In the genomic region with DNA sequence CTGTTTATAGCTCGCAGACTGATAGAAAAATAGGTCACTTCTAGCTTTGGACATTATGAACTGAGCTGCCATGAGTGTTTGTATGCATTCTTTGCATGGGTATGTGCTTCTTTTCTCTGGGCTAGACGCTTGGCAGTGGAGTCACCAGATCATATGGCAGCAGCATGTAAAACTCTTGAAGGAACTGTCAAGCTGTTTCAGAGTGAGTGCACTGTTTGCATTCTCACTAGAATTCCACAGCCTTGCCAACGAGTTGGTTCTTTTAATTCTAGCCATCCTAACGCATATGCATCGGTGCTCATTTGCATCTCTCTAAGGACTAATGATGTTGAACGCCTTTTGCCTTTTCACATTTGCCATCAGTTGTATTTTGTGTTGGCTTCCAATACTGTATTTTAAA, we compare ENCODE assay signal across 29 mouse cellular contexts. TPM values are rescaled to one million over a fixed set of nuclear protein-coding genes. Genes with fewer than 3 reads are reported as not detected.
DNase-seq lines count a peak whose midpoint lies in the region; ATAC-seq lines count a peak whose summit lies in the region.
"Had no signal": no experiment of that assay in that cellular context is flagged by ENCODE, and none has a peak within 500 bp of the region (broad histone marks: within the 10 kb centered on the region; RNA-seq: fewer than 3 reads in every experiment).

No protein-coding gene starts in this region.

- 72% methylated on average over 6 of the region's 6 CpGs for WGBS in embryonic facial prominence, embryonic 14.5 days
- 76% methylated on average over 6 of the region's 6 CpGs for WGBS in embryonic facial prominence, embryonic 10.5 days
- whole genome bisulfite sequencing in forebrain, embryonic 16.5 days = 21% methylated on average over 6 of the region's 6 CpGs
- WGBS in forebrain, embryonic 12.5 days = 69% methylated on average over 6 of the region's 6 CpGs

- no peak overlapping the region for H3K4me2 ChIP-seq in embryonic facial prominence, embryonic 14.5 days (ENCODE audit: low read depth, low read length)
- H3K4me2 ChIP-seq in forebrain, embryonic 16.5 days (ENCODE audit: low read length) = no peak overlapping the region
- no peak overlapping the region for H3K4me2 ChIP-seq in forebrain, embryonic 12.5 days
- H3K4me2 ChIP-seq: embryonic facial prominence, embryonic 12.5 days; heart, embryonic 12.5 days; heart, embryonic 15.5 days; hindbrain, embryonic 13.5 days; intestine, embryonic 15.5 days; kidney, embryonic 15.5 days had no signal

- ATAC-seq in embryonic facial prominence, embryonic 14.5 days (ENCODE audit: low read depth) = no peak
- peak; percentile 57; the same call in 1 of the 2 replicates for ATAC-seq in forebrain, embryonic 16.5 days
- no peak for ATAC-seq in forebrain, embryonic 12.5 days (ENCODE audit: low FRiP score)
- ATAC-seq: activated CD4-positive, CD25-positive, alpha-beta regulatory T cell, adult 4 months; hindbrain, embryonic 16.5 days; intestine, embryonic 15.5 days had no signal

- H3K4me1 ChIP-seq in embryonic facial prominence, embryonic 14.5 days (ENCODE audit: control insufficient read depth, insufficient read depth, low read length) = no peaks in the 10 kb centered on the region
- H3K4me1 ChIP-seq in embryonic facial prominence, embryonic 10.5 days = 0 out of 2 replicates have a peak, but pooled peaks cover 4% of the 10 kb centered on the region
- H3K4me1 ChIP-seq in forebrain, embryonic 16.5 days (replicated peaks; ENCODE audit: control insufficient read depth, insufficient read depth, low read length) = 0 out of 2 replicates have a peak, but pooled peaks cover 3% of the 10 kb centered on the region
- H3K4me1 ChIP-seq in forebrain, embryonic 12.5 days = no peaks in the 10 kb centered on the region
- H3K4me1 ChIP-seq: embryonic facial prominence, embryonic 12.5 days; heart, embryonic 12.5 days; heart, embryonic 15.5 days; hindbrain, embryonic 10.5 days; intestine, embryonic 15.5 days; kidney, embryonic 15.5 days had no signal

- DNase-seq in embryonic facial prominence, embryonic 14.5 days (ENCODE audit: low spot score) = peak; percentile 23
- no peak for DNase-seq in embryonic facial prominence, embryonic 10.5 days (ENCODE audit: low spot score)
- DNase-seq in heart, adult 11 months = peak; percentile 56
- DNase-seq in heart, adult 18-20 months = no peak
- DNase-seq: adrenal gland, adult 8-10 months; adrenal gland, postnatal 25 days; cerebellum, adult 11 months; cerebellum, adult 8-10 months; cerebellum, postnatal 10 days; cerebellum, postnatal 36 days; gastrocnemius, postnatal 10 days; gastrocnemius, postnatal 36 days; heart, postnatal 10 days; heart, postnatal 36 days; kidney, adult 11 months; kidney, adult 8-10 months had no signal

- H3K36me3 ChIP-seq in embryonic facial prominence, embryonic 14.5 days (ENCODE audit: control insufficient read depth, insufficient read depth, low read length) = no peaks in the 10 kb centered on the region
- H3K36me3 ChIP-seq in embryonic facial prominence, embryonic 10.5 days (replicated peaks) = no peaks in the 10 kb centered on the region
- H3K36me3 ChIP-seq in forebrain, embryonic 16.5 days (ENCODE audit: control insufficient read depth, insufficient read depth) = no peaks in the 10 kb centered on the region
- H3K36me3 ChIP-seq in forebrain, embryonic 12.5 days (replicated peaks) = no peaks in the 10 kb centered on the region
- H3K36me3 ChIP-seq: embryonic facial prominence, embryonic 12.5 days; heart, embryonic 12.5 days; heart, embryonic 15.5 days; hindbrain, embryonic 10.5 days; hindbrain, embryonic 13.5 days; intestine, embryonic 15.5 days; kidney, embryonic 15.5 days had no signal

- H3K27ac ChIP-seq in embryonic facial prominence, embryonic 14.5 days (replicated peaks; ENCODE audit: low read depth, low read length) = no peak overlapping the region
- H3K27ac ChIP-seq in embryonic facial prominence, embryonic 10.5 days (replicated peaks) = no peak overlapping the region
- no peak overlapping the region for H3K27ac ChIP-seq in forebrain, embryonic 16.5 days (ENCODE audit: low read length)
- H3K27ac ChIP-seq in forebrain, embryonic 12.5 days = no peak overlapping the region
- H3K27ac ChIP-seq: embryonic facial prominence, embryonic 12.5 days; heart, embryonic 15.5 days; hindbrain, embryonic 10.5 days; hindbrain, embryonic 13.5 days; intestine, embryonic 15.5 days; kidney, embryonic 15.5 days had no signal

- H3K9me3 ChIP-seq in embryonic facial prominence, embryonic 14.5 days (ENCODE audit: control insufficient read depth, low read length) = no peaks in the 10 kb centered on the region
- H3K9me3 ChIP-seq in embryonic facial prominence, embryonic 10.5 days = no peaks in the 10 kb centered on the region
- H3K9me3 ChIP-seq in forebrain, embryonic 16.5 days (ENCODE audit: control insufficient read depth, low read length) = no peaks in the 10 kb centered on the region
- no peaks in the 10 kb centered on the region for H3K9me3 ChIP-seq in forebrain, embryonic 12.5 days
- H3K9me3 ChIP-seq: embryonic facial prominence, embryonic 12.5 days; heart, embryonic 12.5 days; heart, embryonic 15.5 days; hindbrain, embryonic 10.5 days; hindbrain, embryonic 13.5 days; intestine, embryonic 15.5 days; kidney, embryonic 15.5 days had no signal

- no peak overlapping the region for H3K9ac ChIP-seq in embryonic facial prominence, embryonic 14.5 days (ENCODE audit: low read depth, low read length)
- H3K9ac ChIP-seq in forebrain, embryonic 16.5 days (replicated peaks; ENCODE audit: low read depth, low read length) = no peak overlapping the region
- H3K9ac ChIP-seq in forebrain, embryonic 12.5 days = no peak overlapping the region
- H3K9ac ChIP-seq: embryonic facial prominence, embryonic 12.5 days; heart, embryonic 12.5 days; heart, embryonic 15.5 days; hindbrain, embryonic 13.5 days; intestine, embryonic 15.5 days; kidney, embryonic 15.5 days had no signal

- no peaks in the 10 kb centered on the region for H3K27me3 ChIP-seq in embryonic facial prominence, embryonic 14.5 days (replicated peaks; ENCODE audit: control insufficient read depth, insufficient read depth, low read length)
- H3K27me3 ChIP-seq in embryonic facial prominence, embryonic 10.5 days (replicated peaks; ENCODE audit: low read depth, poor library complexity, severe bottlenecking) = no peaks in the 10 kb centered on the region
- no peaks in the 10 kb centered on the region for H3K27me3 ChIP-seq in forebrain, embryonic 16.5 days (replicated peaks; ENCODE audit: control insufficient read depth, insufficient read depth, low read length)
- no peaks in the 10 kb centered on the region for H3K27me3 ChIP-seq in forebrain, embryonic 12.5 days
- H3K27me3 ChIP-seq: embryonic facial prominence, embryonic 12.5 days; heart, embryonic 12.5 days; heart, embryonic 15.5 days; hindbrain, embryonic 13.5 days; intestine, embryonic 15.5 days; kidney, embryonic 15.5 days had no signal

- H3K4me3 ChIP-seq in embryonic facial prominence, embryonic 14.5 days (ENCODE audit: low read depth, low read length) = no peak overlapping the region
- H3K4me3 ChIP-seq in embryonic facial prominence, embryonic 10.5 days = no peak overlapping the region
- H3K4me3 ChIP-seq in forebrain, embryonic 16.5 days (replicated peaks; ENCODE audit: low read length) = no peak overlapping the region
- no peak overlapping the region for H3K4me3 ChIP-seq in forebrain, embryonic 12.5 days (replicated peaks)
- H3K4me3 ChIP-seq: embryonic facial prominence, embryonic 12.5 days; erythroblast, embryonic 14.5 days; heart, embryonic 12.5 days; heart, embryonic 15.5 days; hindbrain, embryonic 10.5 days; hindbrain, embryonic 13.5 days; intestine, embryonic 15.5 days; kidney, embryonic 15.5 days had no signal

RNA-seq across cellular contexts. Expression of gene Tmem72, which starts 12.4 kb away (rescaled TPM):
- 0.67 and 1.0 TPM in 2 replicates for polyA plus RNA-seq in embryonic facial prominence, embryonic 14.5 days (2014; fragmentation: Nextera tagmentation; extraction: Ambion mirVana)
- polyA plus RNA-seq in embryonic facial prominence, embryonic 10.5 days (2016; fragmentation: Nextera tagmentation; extraction: Ambion mirVana) = 0.04 and 0.06 TPM in 2 replicates
- polyA plus RNA-seq in forebrain, embryonic 16.5 days (2015; fragmentation: Nextera tagmentation; extraction: Ambion mirVana) = 0.81 and 1.4 TPM in 2 replicates
- 0.11 and 0.14 TPM in 2 replicates for polyA plus RNA-seq in forebrain, embryonic 12.5 days (2016; fragmentation: Nextera tagmentation; extraction: Ambion mirVana)
- under 1 TPM in 1 of 2 experiments, not detected in 1; 0.03 TPM for total RNA-seq in heart, adult 18-20 months (2021)
- polyA plus RNA-seq: erythroblast, embryonic 14.5 days had no signal

RNA-seq across cellular contexts. Expression of gene Rassf4, which starts 30.6 kb away (rescaled TPM):
- polyA plus RNA-seq in embryonic facial prominence, embryonic 14.5 days (2014; fragmentation: Nextera tagmentation; extraction: Ambion mirVana) = 17.5 and 17.9 TPM in 2 replicates
- 12.8 and 19.0 TPM in 2 replicates for polyA plus RNA-seq in embryonic facial prominence, embryonic 10.5 days (2016; fragmentation: Nextera tagmentation; extraction: Ambion mirVana)
- 7.9 and 8.5 TPM in 2 replicates for polyA plus RNA-seq in forebrain, embryonic 16.5 days (2015; fragmentation: Nextera tagmentation; extraction: Ambion mirVana)
- 17.1 and 19.9 TPM in 2 replicates for polyA plus RNA-seq in forebrain, embryonic 12.5 days (2016; fragmentation: Nextera tagmentation; extraction: Ambion mirVana)
- total RNA-seq in heart, adult 18-20 months (2021) = 1 to 10 TPM; 4.3 to 6.1 TPM

RNA-seq across cellular contexts. Expression of gene Depp1, which starts 53.9 kb away (rescaled TPM):
- 23.7 and 27.1 TPM in 2 replicates for polyA plus RNA-seq in embryonic facial prominence, embryonic 14.5 days (2014; fragmentation: Nextera tagmentation; extraction: Ambion mirVana)
- 16.5 and 20.6 TPM in 2 replicates for polyA plus RNA-seq in embryonic facial prominence, embryonic 10.5 days (2016; fragmentation: Nextera tagmentation; extraction: Ambion mirVana)
- 7.0 and 9.9 TPM in 2 replicates for polyA plus RNA-seq in forebrain, embryonic 16.5 days (2015; fragmentation: Nextera tagmentation; extraction: Ambion mirVana)
- 4.2 and 4.8 TPM in 2 replicates for polyA plus RNA-seq in forebrain, embryonic 12.5 days (2016; fragmentation: Nextera tagmentation; extraction: Ambion mirVana)
- total RNA-seq in heart, adult 18-20 months (2021) = 10 to 100 TPM; 84.2 to 90.4 TPM
- total RNA-seq: granulocyte monocyte progenitor cell, adult 5-6 weeks had no signal

Comparison
In these comparisons a context has a peak if more than half of its experiments do, and no peak if none do; other contexts are left out.
1. DNase-seq: peak in embryonic facial prominence, embryonic 14.5 days (single experiment) and heart, adult 11 months (single experiment); none in embryonic facial prominence, embryonic 10.5 days (single experiment) and heart, adult 18-20 months (0 of 2).